Mouse (Mus musculus): ENCODE results near the gene Gm20815.
"Not testable (repeated sequence)": the region's sequence is repeated elsewhere in the genome, so short reads cannot be mapped to it uniquely, and the experiment has no call there.

Gene Gm20815

GRCm38 (mm10) chrY:8835069-8835468, at the start of gene Gm20815:
Gene Gm20815, minus strand, starts transcription at chrY:8835169.
- not testable (repeated sequence) for DNase-seq
